Mouse (Mus musculus) kidney, adult 18-20 months (tissue): ENCODE data around the gene Dhx57.
A peak's percentile ranks its signal among the peaks of the same experiment; 100 is the strongest.
"Not testable (repeated sequence)": the region's sequence is repeated elsewhere in the genome, so short reads cannot be mapped to it uniquely, and the experiment has no call there.

ENCODE experiments used
- DNase-seq: peaks from one replicate; pipeline ENCODE4 v3.0.0; 2021

The Dhx57 gene

DNA sequence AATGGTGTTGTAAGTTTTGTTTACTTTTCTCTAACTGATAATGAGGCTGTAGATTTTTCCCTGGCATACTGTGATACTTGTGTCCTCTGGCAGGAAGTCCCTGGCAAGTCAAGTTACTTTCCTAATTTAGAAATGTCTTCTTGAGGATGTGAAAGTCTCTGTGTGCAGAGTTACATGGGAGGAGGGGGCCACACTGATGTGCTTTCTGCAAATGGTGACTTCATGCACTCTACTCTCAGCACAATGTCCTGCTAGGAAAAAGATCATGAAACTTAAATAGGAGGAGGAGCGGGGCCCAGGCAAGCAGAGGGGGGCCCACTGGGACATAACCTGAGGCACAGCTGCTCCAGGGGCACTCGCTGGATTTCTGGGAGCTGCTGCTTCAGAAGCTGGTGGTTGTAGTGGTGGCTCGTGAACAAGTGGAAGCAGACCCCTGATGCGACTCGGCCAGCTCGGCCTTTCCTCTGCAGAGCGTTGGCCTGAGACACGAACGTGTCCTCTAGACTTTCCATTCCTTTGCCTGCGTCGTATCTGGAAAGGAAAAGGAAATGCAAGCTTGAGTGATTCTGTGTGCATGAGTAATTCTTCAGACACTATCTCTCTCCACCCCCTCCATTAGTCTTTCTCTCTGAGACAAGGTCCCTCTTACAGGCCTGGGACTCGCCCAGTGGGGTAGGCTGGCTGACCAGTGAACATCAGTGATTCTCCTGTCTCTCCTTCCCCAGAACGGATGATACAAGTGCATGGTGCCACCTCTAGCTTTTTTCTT lies 37.3 kb downstream of the Dhx57 start:
- DNase-seq = no peak

DNA sequence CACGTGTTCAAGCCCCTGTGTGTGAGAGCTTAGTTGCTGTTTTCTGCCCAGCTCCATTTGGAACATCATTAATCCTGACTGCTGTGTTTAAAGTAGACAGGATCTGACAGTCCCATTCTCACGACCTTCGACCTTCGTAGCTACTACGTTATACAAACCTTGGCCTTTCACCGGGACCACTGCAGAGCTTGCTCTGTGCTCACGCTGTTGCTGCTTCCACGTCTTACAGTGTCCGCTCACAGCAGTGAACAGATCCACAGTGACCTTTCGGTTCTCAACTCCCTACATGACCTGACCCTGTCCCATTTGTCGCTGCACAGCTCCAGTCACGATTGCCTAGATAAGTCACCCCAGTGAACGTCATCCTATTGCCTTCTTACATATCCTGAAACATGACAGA lies 47.2 kb downstream of the Dhx57 start:
- DNase-seq = no peak

- DNase-seq = no peak
Observed at GRCm38 (mm10) chr17:80241594-80241993, 48.7 kb downstream of the Dhx57 start.

GRCm38 (mm10) chr17:80237475-80237874 lies 52.8 kb downstream of the Dhx57 start:
- DNase-seq = no peak

DNA sequence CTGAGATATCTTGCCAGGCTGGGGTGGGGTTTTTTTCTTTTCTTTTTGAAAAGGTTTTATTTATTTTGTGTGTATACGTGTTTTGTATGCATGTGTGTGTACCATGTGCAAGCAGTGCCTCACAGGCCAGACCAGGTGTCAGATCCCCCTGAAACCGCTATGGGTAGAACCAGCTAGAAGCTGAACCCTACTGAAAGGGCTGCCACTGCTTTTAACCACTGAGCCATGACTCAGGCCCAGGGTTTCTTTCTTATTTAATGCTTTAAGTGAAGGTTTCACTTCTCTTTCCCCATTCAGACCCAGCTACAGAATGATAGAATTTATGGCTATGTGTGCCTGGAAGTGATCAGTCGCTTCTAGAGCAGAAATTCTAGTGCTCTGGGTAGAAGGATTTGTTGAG lies 53.5 kb downstream of the Dhx57 start:
- no peak for DNase-seq

DNA sequence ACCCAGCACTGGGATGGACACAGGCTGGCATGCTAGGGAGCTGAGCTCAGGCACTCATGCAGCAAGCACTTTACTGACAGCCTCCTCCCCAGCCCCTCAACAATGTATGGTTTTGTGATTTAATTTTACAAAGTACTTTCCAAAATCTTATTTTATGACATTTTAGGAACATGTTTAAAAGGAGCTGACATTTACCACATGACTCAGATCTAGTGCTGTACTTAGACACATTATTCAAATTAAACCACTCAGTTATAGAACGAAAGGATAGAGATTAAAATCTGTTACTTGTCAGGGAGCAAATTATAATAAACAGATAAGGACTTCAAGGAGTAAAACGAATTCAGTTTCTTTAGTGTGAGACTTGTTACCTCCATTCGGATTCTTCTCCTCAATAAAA lies 54.8 kb downstream of the Dhx57 start:
- no peak for DNase-seq

GRCm38 (mm10) chr17:80234376-80234775 lies 55.9 kb downstream of the Dhx57 start:
- no peak for DNase-seq

DNA sequence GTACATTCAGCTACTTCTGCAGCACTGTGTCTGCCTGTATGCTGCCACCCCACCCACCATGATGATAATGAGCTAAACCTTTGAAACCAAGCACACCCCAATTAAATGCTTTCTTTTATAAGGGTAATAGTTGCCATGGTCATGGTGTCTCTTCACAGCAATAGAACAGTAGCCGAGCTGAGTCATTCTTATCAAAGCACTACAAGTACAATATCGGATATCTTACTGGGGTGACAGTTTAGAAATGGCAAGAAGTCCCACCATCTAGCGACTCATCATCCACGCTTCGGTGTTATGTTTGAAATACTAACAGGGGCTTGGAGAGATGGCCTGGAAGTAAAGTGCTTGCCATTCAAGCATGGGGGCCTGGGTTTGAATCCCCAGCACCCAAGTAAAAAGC lies 56.4 kb downstream of the Dhx57 start:
- no peak for DNase-seq

DNA sequence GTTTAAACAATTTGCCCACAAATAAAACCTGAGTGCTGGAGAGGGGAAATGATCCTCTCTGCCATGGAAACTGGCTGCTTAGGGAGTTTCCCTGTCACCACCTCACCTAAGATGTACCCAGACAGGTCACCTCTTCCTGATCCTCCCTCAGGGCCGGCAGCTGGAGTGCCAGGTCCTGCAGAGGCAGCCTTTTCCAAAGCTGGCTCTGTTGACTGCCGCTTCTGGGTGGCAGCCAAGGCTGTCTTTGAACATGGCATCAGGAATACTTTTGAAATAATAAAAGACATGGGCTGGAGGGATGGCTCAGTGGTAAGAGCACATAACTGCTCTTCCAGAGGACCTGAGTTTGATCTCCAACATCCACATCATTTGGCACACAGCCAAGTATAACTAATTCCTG lies 60.9 kb downstream of the Dhx57 start:
- no peak for DNase-seq

GRCm38 (mm10) chr17:80225142-80225541 lies 65.1 kb downstream of the Dhx57 start:
- not testable (repeated sequence) for DNase-seq

- DNase-seq = peak; percentile 84
Observed at GRCm38 (mm10) chr17:80224326-80225116, 65.8 kb downstream of the Dhx57 start, which contains the start of gene Gemin6. Gene Gemin6, plus strand, starts transcription at chr17:80224441.

- DNase-seq = no peak
Observed at GRCm38 (mm10) chr17:80223829-80224228, 66.4 kb downstream of the Dhx57 start.

DNA sequence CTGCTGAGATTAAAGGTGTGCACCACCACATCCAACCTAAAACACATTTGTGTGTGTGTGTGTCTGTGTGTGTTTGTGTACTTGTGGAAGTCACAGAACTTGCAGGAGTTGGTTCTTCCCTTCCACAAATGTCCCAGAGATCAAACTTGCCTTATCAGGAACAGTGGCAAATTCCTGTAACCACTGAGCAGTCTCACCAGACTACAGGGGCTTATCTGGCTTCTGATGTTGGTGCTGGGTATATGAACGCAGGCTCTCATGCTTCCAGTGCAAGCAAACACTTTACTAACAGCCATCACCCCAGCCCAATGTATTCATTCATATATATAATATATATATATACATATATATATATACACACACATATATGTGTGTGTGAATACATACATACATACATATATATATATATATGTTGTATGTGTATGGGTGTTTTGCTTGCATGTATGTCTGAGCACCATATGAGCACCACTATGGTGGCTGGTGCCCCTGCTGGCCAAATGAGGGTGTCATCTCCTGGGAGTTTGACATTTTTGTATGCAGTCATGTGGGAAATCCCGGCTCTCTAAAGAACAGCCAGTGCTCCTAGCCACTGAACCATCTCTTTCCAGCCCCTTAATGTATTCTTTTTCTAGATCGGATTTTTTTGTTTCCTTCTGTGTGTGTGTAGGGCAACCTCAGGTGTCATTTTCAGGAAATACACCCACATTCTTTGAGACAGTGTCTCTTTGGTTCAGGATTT lies 68.2 kb downstream of the Dhx57 start:
- DNase-seq = peak; percentile 7

DNA sequence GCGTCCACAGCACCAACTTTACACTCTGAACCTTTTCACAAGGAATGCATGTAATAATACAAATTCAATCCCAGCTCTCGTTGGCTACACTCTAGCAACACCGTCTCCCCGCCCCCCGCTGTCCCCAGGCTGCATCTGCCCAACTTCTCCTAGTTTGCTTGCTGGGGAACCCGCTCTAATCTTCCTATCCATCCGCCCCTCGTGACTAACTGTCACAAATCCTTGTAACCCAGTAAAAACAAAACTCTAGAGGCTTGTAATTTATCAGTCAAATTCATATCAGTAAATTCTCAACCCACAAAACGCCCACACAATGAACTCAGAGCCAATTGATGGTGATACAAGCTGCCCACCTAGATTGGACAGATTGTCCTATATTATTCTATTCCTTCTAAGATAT lies 69.1 kb downstream of the Dhx57 start:
- no peak for DNase-seq

DNA sequence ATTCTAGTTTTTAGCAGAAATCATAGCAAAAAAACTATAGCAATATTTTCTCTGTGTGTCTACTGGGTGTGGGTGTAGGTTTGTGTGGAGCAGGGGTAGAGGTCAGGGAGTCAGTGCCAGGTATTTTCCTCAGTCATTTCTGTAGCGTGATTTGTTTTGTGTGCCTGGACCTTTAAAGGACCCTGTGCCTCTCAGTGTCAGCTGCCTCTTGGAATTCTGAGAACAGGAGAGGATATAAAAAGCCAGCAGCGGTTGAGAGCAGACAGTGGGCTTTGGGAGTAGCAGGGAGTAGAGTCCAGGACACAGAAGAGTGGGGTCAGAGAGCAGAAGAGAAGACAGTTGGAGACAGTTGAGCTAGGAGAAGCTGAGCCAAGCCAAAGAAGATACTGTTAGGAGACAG lies 70.1 kb downstream of the Dhx57 start:
- no peak for DNase-seq

- not testable (repeated sequence) for DNase-seq
Observed at GRCm38 (mm10) chr17:80213998-80214397, 76.3 kb downstream of the Dhx57 start.

- DNase-seq = peak; percentile 99
Observed at GRCm38 (mm10) chr17:80206671-80207581, 83.3 kb downstream of the Dhx57 start, which contains the start of the genes Srsf7 and Ttc39d. Gene Srsf7, minus strand, starts transcription at chr17:80207307. Gene Ttc39d, plus strand, starts transcription at chr17:80207460.

- no peak for DNase-seq
Observed at GRCm38 (mm10) chr17:80206301-80206670, 84.0 kb downstream of the Dhx57 start.

- DNase-seq = no peak
Observed at GRCm38 (mm10) chr17:80205657-80206056, 84.6 kb downstream of the Dhx57 start.

DNA sequence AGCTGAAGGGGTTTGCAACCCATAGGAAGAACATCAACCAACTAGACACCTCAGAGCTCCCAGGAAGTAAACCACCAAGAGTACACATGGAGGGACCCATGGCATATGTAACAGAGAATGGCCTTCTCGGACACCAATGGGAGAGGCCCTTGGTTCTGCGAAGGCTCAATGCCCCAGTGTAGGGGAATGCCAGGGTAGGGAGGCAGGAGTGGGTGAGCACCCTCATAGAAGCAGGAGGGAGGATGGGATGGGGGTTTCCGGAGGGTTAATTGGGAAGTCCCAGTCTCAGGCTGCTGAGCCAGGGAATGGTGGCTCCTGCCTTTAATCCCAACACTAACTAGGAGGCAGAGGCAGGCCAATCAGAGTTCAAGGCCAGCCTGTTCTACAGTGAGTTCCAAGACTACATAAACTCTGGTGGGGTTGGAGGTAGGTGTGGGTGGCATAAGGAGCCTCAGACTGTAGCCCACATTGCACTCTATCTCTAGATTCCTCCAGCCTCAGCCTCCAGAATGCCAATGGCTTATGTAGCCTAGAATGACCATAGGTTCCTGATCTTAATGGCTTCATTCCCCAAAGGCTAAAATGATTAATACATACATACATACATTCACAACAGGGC lies 91.0 kb downstream of the Dhx57 start:
- DNase-seq = no peak

- DNase-seq = no peak
Observed at GRCm38 (mm10) chr17:80193075-80193474, 97.2 kb downstream of the Dhx57 start.
